Mouse (Mus musculus): Measurements from ENCODE around the gene Pex12. TPM values are rescaled to one million over a fixed set of nuclear protein-coding genes. Genes with fewer than 3 reads are reported as not detected.
A peak's percentile ranks its signal among the peaks of the same experiment; 100 is the strongest.

The Pex12 gene
- polyA plus RNA-seq, 1 experiment from 2014 or later = 16.1 TPM

DNA sequence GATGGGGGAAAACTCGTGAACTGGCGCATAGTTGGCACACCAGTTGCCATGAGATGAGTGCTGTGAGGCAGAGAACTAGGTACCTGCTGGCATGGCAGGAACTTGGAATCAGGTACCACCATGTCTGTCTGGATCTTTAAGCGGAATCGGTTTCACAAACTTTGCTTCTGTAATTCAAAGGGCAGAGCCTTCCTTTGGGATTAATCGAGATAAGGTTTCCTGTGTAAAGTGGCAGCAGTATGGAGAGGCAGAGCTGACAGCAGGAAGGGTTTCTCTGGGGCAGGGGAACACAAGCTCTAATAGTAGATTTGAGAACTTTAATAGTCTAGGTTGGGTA lies 10.2 kb downstream of the Pex12 start:
- 1% methylated on average over 5 of the region's 5 CpGs for WGBS
- no peaks in the 10 kb centered on the region; the same call in 1 of the 2 replicates for H3K36me3 ChIP-seq (ENCODE audit: control insufficient read depth, insufficient read depth, low read length)
- 0 out of 2 replicates have a peak, but pooled peaks have one; percentile 3 for ATAC-seq

DNA sequence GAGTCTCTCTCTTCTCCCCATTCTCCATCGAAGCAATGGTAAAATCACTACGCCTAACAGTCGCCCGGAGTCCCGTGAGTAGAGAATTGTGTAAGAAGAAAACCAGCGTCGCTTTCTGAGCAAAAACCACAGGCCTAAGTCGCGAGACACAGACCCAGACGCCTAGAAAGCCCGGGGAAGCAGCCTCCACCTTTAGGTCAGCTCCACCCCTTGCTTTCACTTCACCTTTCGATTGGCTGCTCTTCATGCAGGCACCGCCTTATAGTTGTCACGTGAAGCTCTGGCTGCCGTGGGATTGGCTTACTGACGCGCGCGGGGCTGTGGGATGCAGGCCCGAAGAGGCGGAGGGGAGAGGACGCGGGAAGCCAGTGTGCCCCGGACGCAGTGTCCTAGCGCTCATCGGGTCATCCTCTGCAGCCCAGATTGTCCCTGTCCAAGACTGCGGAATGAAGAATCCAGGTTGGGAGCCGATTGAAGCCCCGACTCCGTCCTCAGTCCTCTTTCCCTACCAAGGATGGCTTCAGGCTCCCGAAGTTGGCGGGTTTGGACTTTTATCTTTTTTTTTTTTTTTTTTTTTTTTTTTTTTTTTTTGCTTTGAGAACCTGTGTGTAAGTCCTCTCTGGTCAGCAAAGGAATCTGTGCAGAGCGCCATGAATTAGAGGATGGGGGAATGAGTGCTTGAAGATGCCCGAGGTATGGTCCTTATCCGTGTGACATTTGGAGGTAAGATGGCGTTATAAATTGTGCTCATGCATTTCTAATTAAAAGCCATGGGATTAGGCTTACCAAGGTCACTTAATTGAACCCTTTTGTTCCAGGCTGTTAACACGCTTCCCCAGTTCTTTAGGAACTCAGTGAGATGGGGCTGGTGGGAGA lies 10.8 kb downstream of the Pex12 start:
- Histone ChIP-seq H3K27ac (ENCODE audit: low read length) (peak overlapping the region; percentile 78), H3K4me3 (ENCODE audit: low read depth, low read length) (peak overlapping the region; percentile 58), H3K9ac (ENCODE audit: low read depth, low read length) (peak overlapping the region; percentile 67), H3K36me3 (ENCODE audit: control insufficient read depth, insufficient read depth, low read length) (no peaks in the 10 kb centered on the region; the same call in 1 of the 2 replicates), H3K4me1 (ENCODE audit: control insufficient read depth, insufficient read depth, low read length) (peaks cover 27% of the 10 kb centered on the region), H3K4me2 (ENCODE audit: low read length) (peak overlapping the region; percentile 82), H3K9me3 (replicated peaks; ENCODE audit: control insufficient read depth, low read length, poor library complexity, severe bottlenecking) (no peaks in the 10 kb centered on the region), H3K27me3 (ENCODE audit: control insufficient read depth, insufficient read depth, low read depth, low read length) (no peaks in the 10 kb centered on the region)
- under 1% methylated on average over 38 of the region's 38 CpGs for WGBS
- peak; percentile 99 for ATAC-seq

More for the DNA sequence above, 10.2 kb downstream of the Pex12 start:
- Histone ChIP-seq H3K27ac (ENCODE audit: low read length) (peak overlapping the region; percentile 47; the same call in 1 of the 2 replicates), H3K9ac (ENCODE audit: low read depth, low read length) (peak overlapping the region; percentile 66), H3K4me2 (ENCODE audit: low read length) (peak overlapping the region; percentile 82), H3K4me1 (ENCODE audit: control insufficient read depth, insufficient read depth, low read length) (peaks cover 33% of the 10 kb centered on the region), H3K4me3 (ENCODE audit: low read depth, low read length) (peak overlapping the region; percentile 58), H3K27me3 (ENCODE audit: control insufficient read depth, insufficient read depth, low read depth, low read length) (no peaks in the 10 kb centered on the region), H3K9me3 (replicated peaks; ENCODE audit: control insufficient read depth, low read length, poor library complexity, severe bottlenecking) (no peaks in the 10 kb centered on the region)

DNA sequence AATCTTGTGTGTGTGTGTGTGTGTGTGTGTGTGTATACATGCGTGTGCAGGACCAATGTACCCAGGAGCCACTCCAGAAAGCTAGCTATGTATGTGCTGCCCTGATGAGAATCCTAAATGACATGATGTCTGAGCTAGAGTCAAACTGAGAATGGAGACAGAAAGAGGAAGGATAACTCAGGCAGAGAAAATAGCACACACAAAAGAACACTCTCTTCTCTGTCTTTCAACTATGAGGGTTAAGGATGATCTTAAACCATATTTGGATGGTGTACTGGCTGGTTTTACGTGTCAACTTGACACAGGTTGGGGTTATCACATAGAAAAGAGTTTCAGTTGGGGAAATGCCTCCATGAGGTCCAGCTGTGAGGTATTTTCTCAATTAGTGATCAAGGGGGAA lies 12.8 kb downstream of the Pex12 start:
- H3K27ac ChIP-seq (ENCODE audit: low read length) = no peak overlapping the region
- no peaks in the 10 kb centered on the region for H3K27me3 ChIP-seq (ENCODE audit: control insufficient read depth, insufficient read depth, low read depth, low read length)
- H3K9me3 ChIP-seq (replicated peaks; ENCODE audit: control insufficient read depth, low read length, poor library complexity, severe bottlenecking) = no peaks in the 10 kb centered on the region
- H3K4me1 ChIP-seq (ENCODE audit: control insufficient read depth, insufficient read depth, low read length) = peaks cover 22% of the 10 kb centered on the region
- WGBS = 91% methylated on average over 2 of the region's 2 CpGs
- no peak for ATAC-seq
- no peak overlapping the region for H3K4me2 ChIP-seq (ENCODE audit: low read length)
- no peak overlapping the region for H3K4me3 ChIP-seq (ENCODE audit: low read depth, low read length)
- H3K36me3 ChIP-seq (ENCODE audit: control insufficient read depth, insufficient read depth, low read length) = no peaks in the 10 kb centered on the region
- H3K9ac ChIP-seq (ENCODE audit: low read depth, low read length) = no peak overlapping the region

DNA sequence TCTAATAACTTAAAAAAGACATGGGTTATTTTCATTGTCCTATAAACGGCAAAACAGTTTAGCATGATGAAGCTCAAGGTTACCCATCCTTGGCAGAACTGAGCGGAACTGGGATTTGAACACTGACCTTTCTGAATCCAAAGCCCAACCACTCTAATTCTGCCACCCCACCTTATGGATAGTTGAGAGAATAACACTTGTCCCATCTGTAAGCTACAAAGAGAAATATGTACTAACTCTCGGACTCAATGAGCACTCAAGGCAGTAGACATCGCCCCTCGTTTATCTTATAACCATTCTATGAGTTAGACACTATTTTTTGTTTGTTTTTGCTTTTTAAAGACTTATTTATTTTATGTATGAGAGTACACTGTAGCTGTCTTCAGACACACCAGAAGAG lies 13.3 kb downstream of the Pex12 start:
- no peak overlapping the region for H3K27ac ChIP-seq (ENCODE audit: low read length)
- H3K36me3 ChIP-seq (ENCODE audit: control insufficient read depth, insufficient read depth, low read length) = no peaks in the 10 kb centered on the region
- no peak overlapping the region for H3K9ac ChIP-seq (ENCODE audit: low read depth, low read length)
- peaks cover 19% of the 10 kb centered on the region for H3K4me1 ChIP-seq (ENCODE audit: control insufficient read depth, insufficient read depth, low read length)
- ATAC-seq = no peak
- 94% methylated on average over 5 of the region's 5 CpGs for WGBS
- no peak overlapping the region for H3K4me3 ChIP-seq (ENCODE audit: low read depth, low read length)
- no peak overlapping the region for H3K4me2 ChIP-seq (ENCODE audit: low read length)
- no peaks in the 10 kb centered on the region for H3K9me3 ChIP-seq (replicated peaks; ENCODE audit: control insufficient read depth, low read length, poor library complexity, severe bottlenecking)
- no peaks in the 10 kb centered on the region for H3K27me3 ChIP-seq (ENCODE audit: control insufficient read depth, insufficient read depth, low read depth, low read length)

- no peak within 1 kb of the TSS for H3K4me2 ChIP-seq (ENCODE audit: low read length)
- H3K9me3 ChIP-seq (replicated peaks; ENCODE audit: control insufficient read depth, low read length, poor library complexity, severe bottlenecking) = no peaks in the 10 kb centered on the region
- H3K27me3 ChIP-seq (ENCODE audit: control insufficient read depth, insufficient read depth, low read depth, low read length) = no peaks in the 10 kb centered on the region
- H3K27ac ChIP-seq (ENCODE audit: low read length) = no peak within 1 kb of the TSS
- WGBS = 67% methylated on average over 1 of the region's 1 CpGs
- H3K4me3 ChIP-seq (ENCODE audit: low read depth, low read length) = no peak within 1 kb of the TSS
- H3K36me3 ChIP-seq (ENCODE audit: control insufficient read depth, insufficient read depth, low read length) = no peaks in the 10 kb centered on the region
- H3K4me1 ChIP-seq (ENCODE audit: control insufficient read depth, insufficient read depth, low read length) = peaks cover 6% of the 10 kb centered on the region
- ATAC-seq = no peak
- no peak within 1 kb of the TSS for H3K9ac ChIP-seq (ENCODE audit: low read depth, low read length)
Observed at GRCm38 (mm10) chr11:83286566-83286965, 15.8 kb downstream of the Pex12 start, which contains the start of gene Slfn14. Slfn14 (minus strand) TSS chr11:83286726.

DNA sequence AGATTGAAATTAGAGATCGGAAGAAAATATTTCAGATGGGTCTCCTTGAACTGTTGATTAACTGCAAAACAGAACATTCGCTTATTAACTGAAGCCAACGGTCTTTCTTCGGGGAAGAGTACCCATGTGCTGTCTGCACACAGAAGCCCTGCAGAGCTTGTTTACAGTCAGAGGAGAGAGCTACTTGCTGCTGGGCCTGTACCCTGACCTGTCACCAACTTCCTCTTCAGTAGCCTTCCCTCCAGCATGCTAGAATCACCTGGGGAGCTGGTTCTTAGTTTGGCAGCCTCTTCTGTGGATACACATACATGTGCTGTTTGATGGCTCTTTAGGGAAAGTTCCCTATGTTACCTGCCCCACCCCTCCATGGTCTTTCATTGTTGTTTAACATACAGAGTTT lies 16.8 kb downstream of the Pex12 start:
- WGBS = 95% methylated on average over 4 of the region's 4 CpGs
- no peaks in the 10 kb centered on the region for H3K36me3 ChIP-seq (ENCODE audit: control insufficient read depth, insufficient read depth, low read length)

GRCm38 (mm10) chr11:83282084-83282483 lies 20.3 kb downstream of the Pex12 start:
- H3K36me3 ChIP-seq (ENCODE audit: control insufficient read depth, insufficient read depth, low read length) = no peaks in the 10 kb centered on the region
- 66% methylated on average over 2 of the region's 2 CpGs for whole genome bisulfite sequencing
- H3K27ac ChIP-seq (ENCODE audit: low read length) = no peak overlapping the region
- ATAC-seq = no peak
- H3K4me1 ChIP-seq (ENCODE audit: control insufficient read depth, insufficient read depth, low read length) = no peaks in the 10 kb centered on the region
- H3K9ac ChIP-seq (ENCODE audit: low read depth, low read length) = no peak overlapping the region
- H3K27me3 ChIP-seq (ENCODE audit: control insufficient read depth, insufficient read depth, low read depth, low read length) = no peaks in the 10 kb centered on the region
- no peak overlapping the region for H3K4me3 ChIP-seq (ENCODE audit: low read depth, low read length)
- no peak overlapping the region for H3K4me2 ChIP-seq (ENCODE audit: low read length)
- H3K9me3 ChIP-seq (replicated peaks; ENCODE audit: control insufficient read depth, low read length, poor library complexity, severe bottlenecking) = no peaks in the 10 kb centered on the region

More for the DNA sequence above, 16.8 kb downstream of the Pex12 start:
- Histone ChIP-seq H3K27me3 (ENCODE audit: control insufficient read depth, insufficient read depth, low read depth, low read length) (no peaks in the 10 kb centered on the region), H3K27ac (ENCODE audit: low read length) (no peak overlapping the region), H3K9me3 (replicated peaks; ENCODE audit: control insufficient read depth, low read length, poor library complexity, severe bottlenecking) (no peaks in the 10 kb centered on the region), H3K9ac (ENCODE audit: low read depth, low read length) (no peak overlapping the region), H3K4me3 (ENCODE audit: low read depth, low read length) (no peak overlapping the region), H3K4me1 (ENCODE audit: control insufficient read depth, insufficient read depth, low read length) (peaks cover 2% of the 10 kb centered on the region; the same call in 1 of the 2 replicates), H3K4me2 (ENCODE audit: low read length) (no peak overlapping the region)
- ATAC-seq = no peak

DNA sequence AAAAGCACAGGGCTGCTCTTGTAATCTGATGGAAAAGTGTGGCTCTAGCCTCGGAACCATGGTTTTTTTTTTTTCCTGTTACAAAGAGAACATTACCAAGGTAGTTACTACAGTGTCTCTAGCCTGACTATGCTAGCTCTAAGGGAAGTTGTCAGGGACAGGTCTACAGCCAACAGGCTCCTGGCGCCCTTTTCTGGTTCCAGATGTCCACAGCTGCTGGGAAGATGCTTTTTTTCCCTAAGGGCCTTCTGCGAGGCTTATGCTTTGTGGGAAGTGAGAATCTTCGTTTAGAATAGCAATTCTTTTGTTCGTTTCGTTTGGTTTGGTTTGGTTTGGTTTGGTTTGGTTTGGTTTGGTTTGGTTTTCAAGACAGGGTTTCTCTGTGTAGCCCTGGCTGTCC lies 22.7 kb downstream of the Pex12 start:
- ATAC-seq = no peak
- H3K4me1 ChIP-seq (ENCODE audit: control insufficient read depth, insufficient read depth, low read length) = no peaks in the 10 kb centered on the region
- H3K9ac ChIP-seq (ENCODE audit: low read depth, low read length) = no peak overlapping the region
- 80% methylated on average over 6 of the region's 6 CpGs for WGBS
- H3K4me2 ChIP-seq (ENCODE audit: low read length) = no peak overlapping the region
- no peak overlapping the region for H3K27ac ChIP-seq (ENCODE audit: low read length)
- no peaks in the 10 kb centered on the region for H3K27me3 ChIP-seq (ENCODE audit: control insufficient read depth, insufficient read depth, low read depth, low read length)
- H3K36me3 ChIP-seq (ENCODE audit: control insufficient read depth, insufficient read depth, low read length) = no peaks in the 10 kb centered on the region
- H3K4me3 ChIP-seq (ENCODE audit: low read depth, low read length) = no peak overlapping the region
- H3K9me3 ChIP-seq (replicated peaks; ENCODE audit: control insufficient read depth, low read length, poor library complexity, severe bottlenecking) = no peaks in the 10 kb centered on the region

DNA sequence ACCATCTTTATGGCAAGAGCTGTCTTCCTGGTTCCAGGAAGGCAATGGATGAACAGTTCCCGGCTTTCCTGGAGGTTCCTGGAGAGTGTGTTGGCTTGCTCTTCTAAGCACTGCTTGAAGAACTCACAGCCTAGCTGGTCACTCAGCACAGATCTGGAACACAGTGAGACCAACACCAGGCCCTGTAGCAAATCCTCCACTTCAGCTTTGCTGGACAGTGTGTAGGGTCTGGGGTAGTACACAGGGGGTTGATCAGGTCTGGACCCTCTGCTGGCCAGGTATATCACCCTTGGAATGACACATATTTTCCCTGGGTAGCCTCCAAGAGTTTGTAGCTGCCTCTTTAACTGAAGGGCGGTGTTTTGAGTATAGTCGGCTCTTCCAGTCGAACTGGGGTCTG lies 23.4 kb downstream of the Pex12 start:
- Histone ChIP-seq H3K36me3 (ENCODE audit: control insufficient read depth, insufficient read depth, low read length) (no peaks in the 10 kb centered on the region), H3K4me2 (ENCODE audit: low read length) (no peak overlapping the region), H3K4me3 (ENCODE audit: low read depth, low read length) (no peak overlapping the region), H3K4me1 (ENCODE audit: control insufficient read depth, insufficient read depth, low read length) (no peaks in the 10 kb centered on the region), H3K27me3 (ENCODE audit: control insufficient read depth, insufficient read depth, low read depth, low read length) (no peaks in the 10 kb centered on the region), H3K9ac (ENCODE audit: low read depth, low read length) (no peak overlapping the region), H3K27ac (ENCODE audit: low read length) (no peak overlapping the region), H3K9me3 (replicated peaks; ENCODE audit: control insufficient read depth, low read length, poor library complexity, severe bottlenecking) (no peaks in the 10 kb centered on the region)
- WGBS = 83% methylated on average over 4 of the region's 4 CpGs
- ATAC-seq = no peak

All from midbrain, embryonic 16.5 days (tissue).